Mouse (Mus musculus) bone marrow macrophage, adult 2 months (primary cell): Measurements from ENCODE around the gene Tspo. TPM values are rescaled to one million over a fixed set of nuclear protein-coding genes. Genes with fewer than 3 reads are reported as not detected.

Experiments used
- H3K27ac ChIP-seq: 2 replicates; pipeline ENCODE4 v1.5.1; 2012; ENCODE audit warnings: low read depth, low read length; ENCODE audit not compliant: insufficient read depth
- H3K4me1 ChIP-seq: 2 replicates; pipeline ENCODE4 v1.6.1; 2012; ENCODE audit warnings: low read length; ENCODE audit not compliant: control insufficient read depth, insufficient read depth
- H3K4me3 ChIP-seq: 2 replicates; pipeline ENCODE4 v1.5.1; 2012; ENCODE audit warnings: mild to moderate bottlenecking, low read length, moderate library complexity; ENCODE audit not compliant: insufficient read depth
- CTCF ChIP-seq: IDR thresholded peaks from 2 replicates; pipeline ENCODE4 v1.5.1; 2012; ENCODE audit warnings: low read depth, mild to moderate bottlenecking, low read length, moderate library complexity
- POLR2A ChIP-seq: IDR thresholded peaks from 2 replicates; pipeline ENCODE4 v1.6.1; 2012; ENCODE audit warnings: mild to moderate bottlenecking, low read depth, low read length, borderline replicate concordance
- polyA plus RNA-seq: library from polyadenylated mRNA; stranded (reverse); fragments of >200 nt; gene quantifications from 2 replicates; pipeline ENCODE4 v1.2.4, GENCODE M21; 2012; ENCODE audit not compliant: missing spikeins, insufficient read depth, insufficient read length

The Tspo gene
- polyA plus RNA-seq, 1 experiment, result 204 TPM

DNA sequence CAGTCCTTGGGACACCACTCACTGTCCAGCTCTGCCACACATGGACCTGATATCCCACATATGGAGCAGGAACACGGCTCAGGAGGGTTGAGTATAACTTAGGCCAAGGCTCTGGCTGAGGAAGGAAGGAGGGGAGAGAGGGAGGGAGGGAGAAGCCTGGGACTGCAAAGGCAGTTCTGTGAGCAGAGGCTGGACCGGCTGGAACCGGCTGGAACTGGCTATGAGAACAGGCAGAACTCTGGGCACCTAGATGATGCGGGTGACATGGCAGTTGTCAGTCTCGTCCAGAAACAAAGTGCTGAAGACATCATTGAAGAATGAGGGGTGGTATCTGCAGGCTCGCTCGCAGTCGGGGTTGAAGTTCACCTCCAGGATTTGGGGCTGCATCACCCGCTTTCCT is 13.3 kb downstream of the Tspo start:
- Histone ChIP-seq H3K27ac (no peak overlapping the region), H3K4me3 (no peak overlapping the region), H3K4me1 (no peaks in the 10 kb centered on the region)
- TF ChIP-seq POLR2A, result no peak
- no peak for TF ChIP-seq CTCF

DNA sequence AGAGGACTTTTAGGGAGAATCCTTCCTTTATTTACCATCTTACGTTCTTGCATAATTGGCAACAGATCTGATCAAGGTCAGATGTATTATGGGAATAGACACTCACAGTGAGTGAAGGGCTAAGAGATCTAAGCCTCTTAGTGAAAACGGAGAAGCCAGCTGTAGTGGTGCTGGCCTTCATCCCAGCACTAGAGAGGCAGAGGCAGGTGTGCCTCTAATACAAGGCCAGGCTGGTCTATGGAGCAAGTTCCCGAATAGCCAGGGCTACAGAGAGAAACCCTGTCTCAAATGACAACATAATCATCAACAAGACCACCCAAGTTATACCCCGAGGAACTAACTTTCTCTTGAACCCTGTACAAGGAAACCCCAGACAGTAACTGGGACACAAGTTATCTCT is 19.5 kb downstream of the Tspo start:
- H3K4me1 ChIP-seq, result no peaks in the 10 kb centered on the region
- no peak overlapping the region for H3K27ac ChIP-seq
- no peak for TF ChIP-seq CTCF
- TF ChIP-seq POLR2A, result no peak
- H3K4me3 ChIP-seq, result no peak overlapping the region

DNA sequence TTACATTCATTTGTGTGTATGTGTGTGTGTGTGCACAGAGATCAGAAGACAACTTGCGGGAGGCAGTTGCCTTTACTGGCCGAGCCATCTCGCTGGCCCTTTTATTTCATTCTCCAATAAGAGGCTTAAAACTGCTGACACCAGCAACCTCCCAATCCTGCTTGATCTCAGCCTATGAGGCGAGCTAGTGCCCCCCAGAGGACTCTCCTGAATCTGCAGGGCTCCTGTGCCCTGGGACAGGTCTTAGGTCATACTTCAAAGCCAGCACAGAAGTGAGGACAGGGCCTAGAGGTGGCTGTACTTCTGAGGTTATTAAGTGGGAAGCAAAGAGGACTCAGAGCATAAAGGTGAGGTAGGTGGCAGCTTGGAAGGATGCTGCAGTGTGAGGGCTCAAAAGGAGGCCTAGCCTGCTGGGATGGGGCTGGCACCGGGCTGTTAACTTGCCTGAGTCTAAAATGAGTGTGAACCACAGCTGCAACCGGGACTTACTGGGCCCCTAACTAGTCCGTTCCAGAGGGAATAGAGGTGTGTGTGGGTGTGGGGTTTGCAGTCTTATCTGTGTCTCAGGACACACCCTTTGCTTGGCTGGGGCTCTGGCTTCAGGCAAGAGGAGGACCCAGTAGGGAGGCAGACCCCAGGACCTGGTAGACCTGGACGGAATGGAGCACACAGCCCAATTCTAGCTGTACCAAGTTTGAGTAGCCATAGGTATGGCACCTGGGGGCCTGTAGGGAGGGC is 20.2 kb downstream of the Tspo start:
- no peaks in the 10 kb centered on the region for H3K4me1 ChIP-seq
- H3K4me3 ChIP-seq, result no peak overlapping the region
- H3K27ac ChIP-seq, result no peak overlapping the region
- TF ChIP-seq POLR2A, result no peak
- TF ChIP-seq CTCF, result peak; percentile 66

DNA sequence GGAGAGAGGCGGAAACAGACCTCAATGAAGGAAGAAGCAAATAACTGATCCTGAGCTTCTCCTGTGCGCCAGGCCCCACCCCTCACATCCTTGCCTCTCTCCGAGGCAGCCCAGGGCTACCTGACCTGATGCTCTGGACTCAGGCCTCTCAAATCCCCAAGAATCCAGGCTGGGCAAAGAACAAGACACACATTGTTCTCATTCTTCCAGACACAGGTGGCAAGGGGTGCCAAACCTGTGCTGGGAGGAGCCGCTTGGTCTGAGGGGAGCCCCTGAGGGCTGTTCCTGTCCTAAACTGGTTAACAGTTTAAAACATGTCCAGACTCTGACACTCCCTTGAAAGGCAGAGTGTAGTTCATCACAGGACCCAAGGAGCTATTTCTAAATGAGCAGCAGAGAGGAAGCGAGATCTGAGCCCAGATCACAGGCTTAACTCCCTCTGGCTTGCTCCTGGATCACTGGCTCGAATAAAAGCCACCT is 21.4 kb downstream of the Tspo start:
- Histone ChIP-seq H3K4me3 (no peak overlapping the region), H3K27ac (no peak overlapping the region), H3K4me1 (no peaks in the 10 kb centered on the region)
- no peak for TF ChIP-seq CTCF

DNA sequence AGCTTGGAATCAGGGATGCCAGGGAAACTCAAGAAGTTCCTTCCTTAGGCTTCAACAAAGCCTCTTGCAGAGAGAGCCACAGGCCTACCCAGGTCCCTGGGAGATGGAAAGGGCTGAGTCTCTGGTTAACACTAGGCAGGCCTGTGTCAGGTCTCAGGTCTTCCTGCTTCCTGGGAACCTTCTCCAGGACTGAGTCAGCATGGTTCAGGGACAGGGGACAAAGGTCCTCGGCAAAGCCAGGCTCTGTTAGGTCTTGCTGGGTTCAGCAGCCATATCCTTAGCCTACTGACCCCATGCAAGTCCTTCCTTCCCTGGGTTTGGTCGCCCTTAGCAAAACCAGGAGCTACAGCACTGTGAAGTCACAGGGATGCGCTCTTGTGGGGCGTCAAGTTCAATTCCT is 27.4 kb downstream of the Tspo start:
- Histone ChIP-seq H3K4me1 (peaks cover 8% of the 10 kb centered on the region), H3K4me3 (no peak overlapping the region), H3K27ac (no peak overlapping the region)
- TF ChIP-seq CTCF (no peak), POLR2A (no peak)

DNA sequence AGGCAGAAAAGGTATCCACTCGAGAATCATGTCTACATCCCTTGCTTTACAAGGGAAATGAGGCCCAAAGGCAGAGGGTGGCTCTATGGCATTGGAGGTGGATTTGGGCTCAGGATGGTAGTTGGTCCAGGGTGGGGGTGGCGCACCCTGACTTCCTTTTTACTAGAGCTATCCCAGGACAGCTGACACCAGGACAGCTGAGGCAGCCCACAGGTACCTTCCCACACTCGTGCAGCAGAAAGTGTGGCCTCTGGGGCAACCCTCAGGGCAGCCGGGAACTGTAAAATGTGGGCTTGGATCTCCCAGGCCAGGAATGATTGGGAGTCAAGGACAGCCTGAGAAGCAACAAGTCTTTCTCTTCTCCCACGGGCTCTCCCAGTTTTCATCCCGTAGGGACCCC is 28.4 kb downstream of the Tspo start:
- TF ChIP-seq POLR2A, result no peak
- no peak for TF ChIP-seq CTCF
- peaks cover 8% of the 10 kb centered on the region for H3K4me1 ChIP-seq

DNA sequence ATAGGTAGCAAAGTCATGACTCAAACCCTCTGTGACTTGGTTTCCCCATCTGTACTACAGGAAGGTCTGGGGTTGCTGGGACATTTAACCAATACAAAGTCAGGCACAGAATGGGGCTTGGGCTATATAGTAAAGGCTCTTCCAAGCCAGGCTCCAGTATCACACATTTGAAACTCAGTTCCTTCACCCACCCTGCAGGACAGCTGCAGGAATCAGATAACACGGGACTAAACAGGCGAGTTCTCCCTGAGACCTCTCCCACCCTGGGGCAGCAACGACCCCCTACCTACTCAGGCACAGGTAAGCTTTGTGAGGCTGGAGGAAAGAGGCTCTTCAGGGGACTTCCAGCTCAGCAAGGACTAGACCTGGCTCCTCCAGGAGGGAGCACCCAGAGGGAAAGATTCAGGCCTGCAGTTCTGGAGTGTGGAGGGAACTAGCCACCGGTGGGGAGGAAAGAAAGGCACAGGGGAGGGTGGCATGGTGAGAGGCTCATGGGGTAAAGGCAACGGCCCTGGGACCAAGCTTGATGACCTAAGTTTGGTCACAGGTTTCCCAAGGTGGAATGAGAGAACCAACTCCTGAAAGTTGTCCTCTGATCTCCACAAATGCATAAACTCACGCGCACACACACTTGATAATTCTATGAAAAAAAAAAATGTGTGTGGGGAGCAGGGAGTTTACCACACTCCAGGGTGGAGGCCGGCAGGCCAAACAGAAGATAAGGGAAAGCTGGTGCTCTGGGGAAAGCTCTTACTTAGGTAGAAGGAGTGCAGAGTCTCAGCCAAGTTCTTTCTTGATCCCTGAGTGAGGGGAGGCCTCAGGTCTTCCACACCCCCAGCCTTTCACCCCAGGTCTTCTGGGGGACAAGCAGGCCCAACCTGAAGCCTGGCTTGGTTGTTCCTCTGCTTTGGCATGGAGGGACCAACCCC is 29.1 kb downstream of the Tspo start:
- Histone ChIP-seq H3K4me1 (peaks cover 8% of the 10 kb centered on the region), H3K27ac (no peak overlapping the region), H3K4me3 (no peak overlapping the region)
- TF ChIP-seq POLR2A (no peak), CTCF (no peak)

More for the DNA sequence above, 28.4 kb downstream of the Tspo start:
- Histone ChIP-seq H3K4me3 (no peak overlapping the region), H3K27ac (no peak overlapping the region)

DNA sequence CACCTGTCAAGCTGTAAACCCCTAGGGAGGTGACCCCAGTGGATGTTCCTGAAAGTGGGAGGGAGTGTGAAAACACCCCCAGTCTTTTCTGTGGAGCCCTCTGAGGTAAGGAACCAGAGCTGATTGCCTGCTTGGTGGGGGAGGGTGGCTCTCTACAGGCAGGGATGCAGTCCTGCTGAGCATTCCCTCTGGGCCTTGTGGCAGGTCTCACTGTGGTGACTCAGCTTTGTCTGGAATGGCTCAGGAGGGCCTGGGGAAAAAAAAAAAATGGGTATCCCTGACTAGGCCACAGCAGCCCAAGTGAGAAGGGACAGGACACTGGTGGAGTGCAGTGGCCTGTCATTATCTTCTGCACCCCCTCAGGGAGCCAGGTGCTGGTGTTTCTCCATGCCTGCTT is 29.8 kb downstream of the Tspo start:
- peaks cover 8% of the 10 kb centered on the region for H3K4me1 ChIP-seq
- no peak for TF ChIP-seq CTCF
- no peak for TF ChIP-seq POLR2A
- H3K27ac ChIP-seq, result no peak overlapping the region
- H3K4me3 ChIP-seq, result no peak overlapping the region

DNA sequence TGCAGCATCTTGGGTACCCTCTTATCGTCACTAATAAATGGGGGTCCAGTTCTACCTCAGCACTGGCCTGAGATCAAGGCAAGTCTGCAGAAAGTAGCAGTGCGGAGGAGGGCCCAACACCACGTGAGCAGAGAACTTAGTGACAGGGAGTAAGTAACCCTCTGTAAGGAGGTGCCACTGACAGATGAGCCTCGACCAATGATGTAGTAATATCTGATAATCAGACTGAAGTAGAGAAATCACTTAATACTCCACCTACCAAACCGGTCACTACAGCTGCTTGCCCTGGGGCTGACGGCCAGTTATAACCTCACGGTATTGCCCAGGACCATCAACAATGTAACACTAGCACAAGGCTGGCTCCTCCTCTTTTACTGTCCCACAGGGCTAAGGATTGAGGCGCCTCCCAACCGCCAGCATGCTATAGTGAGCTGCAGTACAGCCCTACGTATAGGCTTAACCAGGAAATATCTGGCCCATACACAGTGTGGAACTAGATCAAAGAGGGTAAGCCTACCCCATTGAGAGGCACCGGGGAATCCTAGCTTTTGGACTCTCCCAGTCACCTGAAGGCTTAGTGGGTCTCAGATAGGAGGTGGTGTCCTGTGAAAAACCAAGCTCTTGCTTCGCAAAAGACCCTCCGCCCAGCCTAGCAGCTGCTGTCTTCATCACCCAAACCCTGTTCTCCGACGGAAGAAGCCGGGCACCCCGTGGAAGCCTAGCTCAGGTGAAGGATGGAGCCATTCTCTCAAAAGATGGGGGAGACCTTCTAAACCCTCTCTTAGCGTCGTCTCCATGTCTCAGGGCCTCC is 30.5 kb downstream of the Tspo start:
- Histone ChIP-seq H3K4me3 (peak overlapping the region; percentile 82), H3K4me1 (peaks cover 8% of the 10 kb centered on the region), H3K27ac (no peak overlapping the region)
- no peak for TF ChIP-seq POLR2A
- no peak for TF ChIP-seq CTCF
